Mouse (Mus musculus) heart, adult 8-10 months (tissue): ENCODE results near the gene 1110017D15Rik. TPM values are rescaled to one million over a fixed set of nuclear protein-coding genes. Genes with fewer than 3 reads are reported as not detected.
"Not testable (repeated sequence)": the region's sequence is repeated elsewhere in the genome, so short reads cannot be mapped to it uniquely, and the experiment has no call there.

Experiments
- DNase-seq: peaks from one replicate; pipeline ENCODE4 v3.0.0; 2022; ENCODE audit warnings: low spot score
- total RNA-seq, 4 experiments: library from RNA; stranded (reverse); gene quantifications; 2 replicates each; pipeline ENCODE4 v1.2.4; 2022

The 1110017D15Rik gene
- total RNA-seq, 4 experiments from 2014 or later, result 0.41 TPM; not detected in 3

DNA sequence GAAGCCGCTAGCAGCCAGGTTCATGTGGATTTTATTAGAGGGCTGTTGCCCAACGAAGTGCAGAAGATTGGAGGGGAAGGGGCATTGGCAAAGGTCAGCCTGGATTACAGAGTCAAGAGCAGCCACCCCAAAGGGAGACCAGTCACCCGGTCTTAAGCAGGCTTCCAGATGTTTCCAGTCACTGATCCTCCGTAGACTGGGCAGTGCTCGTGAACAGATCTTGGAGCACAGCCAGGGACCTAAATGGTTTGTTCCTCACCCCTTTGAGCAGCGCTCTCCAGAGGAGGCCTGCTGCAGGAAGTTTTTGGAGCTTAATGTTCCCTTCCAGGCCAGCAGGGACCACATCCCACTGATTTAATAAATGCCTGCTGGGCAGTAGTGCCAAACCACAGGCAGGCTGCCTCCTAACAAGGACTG is 35.5 kb downstream of the 1110017D15Rik start:
- DNase-seq, result peak; percentile 74

DNA sequence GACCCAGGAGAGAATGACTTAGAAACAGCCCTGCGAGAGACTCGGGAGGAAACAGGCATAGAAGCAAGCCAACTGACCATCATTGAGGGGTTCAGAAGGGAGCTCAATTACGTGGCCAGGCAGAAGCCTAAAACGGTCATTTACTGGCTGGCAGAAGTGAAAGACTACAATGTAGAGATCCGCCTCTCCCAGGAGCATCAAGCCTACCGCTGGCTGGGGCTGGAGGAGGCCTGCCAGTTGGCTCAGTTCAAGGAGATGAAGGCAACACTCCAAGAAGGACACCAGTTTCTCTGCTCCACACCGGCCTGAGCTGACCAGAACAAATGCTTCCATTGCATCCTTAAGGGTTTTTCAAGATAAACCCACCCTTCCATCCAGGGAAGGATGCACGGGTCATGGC is 36.9 kb downstream of the 1110017D15Rik start:
- DNase-seq, result peak; percentile 76

DNA sequence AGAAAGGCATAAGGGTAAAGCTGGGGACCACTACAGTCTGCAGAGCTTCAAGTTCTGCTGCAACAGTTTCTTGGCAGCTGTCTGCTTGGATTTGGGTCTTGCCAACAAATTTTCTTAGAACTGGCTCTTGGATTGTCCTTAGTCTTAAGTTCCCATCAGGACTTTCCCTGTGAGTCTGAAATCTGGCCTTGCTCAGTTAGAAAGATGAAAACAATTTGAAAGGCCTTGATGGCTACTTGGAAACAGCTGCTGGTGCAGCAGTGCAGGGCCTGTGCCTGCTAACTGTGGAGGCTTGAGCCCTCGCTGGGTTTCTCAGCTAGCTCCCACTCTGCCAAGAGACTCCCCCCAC is 37.7 kb downstream of the 1110017D15Rik start:
- peak; percentile 55 for DNase-seq

DNA sequence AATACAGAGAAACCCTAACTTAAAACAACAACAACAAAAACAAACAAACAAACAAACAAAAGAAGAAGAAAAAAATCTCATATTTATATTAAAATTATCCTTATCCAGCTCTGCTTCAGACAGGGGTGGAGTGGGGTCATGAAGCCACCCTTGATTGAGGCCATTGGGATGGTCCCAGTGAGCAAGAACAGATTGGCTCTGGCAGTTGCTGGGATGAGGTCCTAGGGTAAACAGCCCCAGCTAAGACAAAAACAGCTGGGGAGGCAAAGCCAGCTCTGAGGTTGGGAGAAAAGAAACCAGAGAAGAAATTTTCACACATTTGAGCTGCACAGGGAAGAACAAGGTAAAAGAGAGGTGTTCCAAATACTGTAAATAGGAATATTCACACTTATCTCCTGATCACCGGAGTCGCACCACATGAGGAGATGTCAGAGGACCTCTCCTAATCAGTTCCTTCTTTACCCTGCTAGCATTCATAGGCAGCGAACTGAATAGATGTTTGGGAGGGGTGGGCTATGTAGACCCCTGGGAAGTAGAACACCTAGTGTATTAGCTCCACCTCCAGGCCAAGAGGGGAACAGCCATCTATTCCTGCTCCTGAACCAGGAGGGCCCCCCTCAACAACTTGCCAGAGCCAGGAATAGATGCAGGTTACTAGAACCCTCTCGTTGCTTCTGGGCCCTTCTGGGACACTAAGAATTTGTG is 38.2 kb downstream of the 1110017D15Rik start:
- DNase-seq, result no peak

DNA sequence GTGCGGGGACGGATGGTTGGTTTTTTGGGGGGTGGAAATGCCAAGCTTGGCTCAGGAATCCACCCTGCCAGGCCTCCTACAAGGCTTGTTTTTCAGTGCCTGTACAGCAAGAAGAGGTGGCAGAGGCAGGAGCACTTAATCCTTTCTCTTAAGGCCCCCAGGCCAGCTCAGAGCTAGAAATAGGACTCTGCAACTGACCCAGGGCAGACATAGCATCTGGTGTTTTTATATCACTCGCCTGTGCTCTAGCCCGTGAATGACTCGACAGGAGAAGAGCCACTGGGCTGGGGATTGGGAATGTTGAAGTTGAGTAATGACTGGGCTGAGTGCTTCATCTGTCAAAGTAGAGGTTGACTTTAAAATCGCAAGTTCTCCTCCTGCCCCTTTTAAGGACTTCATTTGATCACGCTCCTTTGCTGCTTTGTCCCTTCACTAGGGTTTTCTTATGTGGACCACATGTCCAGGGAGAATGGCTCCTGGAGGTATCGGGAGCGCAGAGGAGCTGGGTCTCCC is 39.4 kb downstream of the 1110017D15Rik start:
- DNase-seq, result no peak

DNA sequence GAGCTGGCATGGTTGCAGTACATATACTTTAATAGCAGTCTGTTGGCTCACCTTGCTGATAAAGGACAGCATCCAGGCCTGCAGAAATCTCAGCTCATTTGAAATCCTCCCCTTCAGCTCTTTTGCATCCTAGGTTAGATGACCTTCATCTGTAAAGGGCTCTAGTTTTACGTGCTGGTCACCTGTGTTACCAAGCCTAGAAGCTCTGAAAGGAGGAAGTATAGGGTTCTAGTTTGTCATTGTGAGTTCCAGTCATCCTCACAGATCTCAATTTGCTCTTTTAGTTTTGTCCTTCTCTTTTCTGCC is 45.8 kb downstream of the 1110017D15Rik start:
- no peak for DNase-seq

DNA sequence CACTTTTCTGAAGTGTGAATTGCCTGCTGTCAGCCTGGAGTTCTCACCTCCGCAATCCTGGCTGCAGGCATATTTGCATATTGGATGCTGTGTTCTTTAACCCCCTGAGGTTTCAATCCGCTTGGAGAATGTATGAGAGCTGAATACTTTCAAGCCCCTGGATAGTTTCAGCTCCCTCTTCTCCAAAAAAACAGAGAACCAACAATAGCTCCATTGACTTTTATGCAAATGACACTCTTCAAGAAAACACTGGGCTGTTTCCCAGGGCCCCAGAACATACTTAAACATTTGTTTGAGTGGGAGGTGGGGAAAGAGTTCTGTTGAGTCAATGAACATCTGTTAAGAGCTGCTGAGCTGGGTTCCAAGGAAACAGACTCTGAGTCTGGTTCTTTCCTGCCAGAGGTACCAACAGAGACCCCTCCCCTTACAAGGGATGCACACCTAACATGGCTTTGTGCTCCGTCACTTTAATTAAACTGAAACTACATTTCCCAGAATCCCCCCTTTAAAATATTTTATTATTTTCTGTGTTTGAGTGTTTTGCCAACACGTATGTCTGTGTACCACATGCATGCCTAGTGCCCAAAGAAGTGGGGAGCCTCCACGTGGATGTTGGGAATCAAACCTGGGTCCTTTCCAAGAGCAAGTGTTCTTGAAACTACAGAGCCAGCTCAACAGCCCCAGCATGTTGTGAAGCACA is 46.3 kb downstream of the 1110017D15Rik start:
- DNase-seq, result no peak

DNA sequence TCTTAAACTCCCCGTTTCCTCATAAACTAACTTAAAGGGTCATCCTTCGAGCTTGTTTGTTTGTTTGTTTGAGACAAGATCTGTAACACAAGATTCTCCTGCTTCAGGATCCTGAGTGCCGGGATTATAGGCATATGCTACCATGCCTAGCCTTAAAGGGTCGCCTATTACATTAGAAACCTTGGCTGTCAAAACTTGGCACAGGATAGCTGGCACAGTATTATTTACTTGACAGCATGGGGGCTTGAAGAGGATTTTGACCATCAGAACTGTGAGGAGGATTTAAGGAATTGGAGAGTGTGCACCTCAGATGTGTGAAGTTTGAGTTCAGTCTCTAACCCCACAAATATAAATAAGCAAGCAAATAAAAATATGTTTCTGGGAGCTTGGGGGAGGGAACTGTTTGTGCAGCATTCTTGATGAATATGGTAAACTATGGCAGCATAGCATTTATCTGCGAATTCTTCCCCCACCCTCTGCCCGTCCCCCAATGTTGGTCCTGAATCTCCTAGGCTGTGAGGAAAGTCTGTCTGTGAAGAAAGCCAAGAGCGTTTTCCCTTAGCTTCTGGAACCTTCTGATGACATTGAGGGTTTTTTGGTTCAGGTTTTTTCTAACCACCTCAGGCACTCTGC is 47.0 kb downstream of the 1110017D15Rik start:
- DNase-seq, result no peak

DNA sequence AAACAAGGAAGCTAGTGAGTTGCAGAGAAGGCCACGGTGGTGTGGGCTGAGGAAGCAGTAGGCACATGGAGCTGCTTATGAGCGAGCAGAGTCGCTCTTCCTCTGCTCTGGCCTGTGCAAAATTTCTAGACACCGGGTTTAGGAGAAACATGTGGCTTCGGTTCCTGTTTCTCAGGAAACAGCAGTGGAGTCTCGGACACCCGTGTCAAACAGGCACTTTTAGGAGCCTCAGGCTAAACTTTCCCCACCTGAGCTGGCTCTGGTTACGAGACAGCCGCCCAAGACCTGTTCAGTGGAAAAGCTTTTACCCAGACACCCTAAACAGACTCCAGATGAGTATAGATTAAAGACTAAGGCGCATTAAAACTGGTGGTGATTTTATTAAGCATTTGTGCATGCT is 47.9 kb downstream of the 1110017D15Rik start:
- no peak for DNase-seq

DNA sequence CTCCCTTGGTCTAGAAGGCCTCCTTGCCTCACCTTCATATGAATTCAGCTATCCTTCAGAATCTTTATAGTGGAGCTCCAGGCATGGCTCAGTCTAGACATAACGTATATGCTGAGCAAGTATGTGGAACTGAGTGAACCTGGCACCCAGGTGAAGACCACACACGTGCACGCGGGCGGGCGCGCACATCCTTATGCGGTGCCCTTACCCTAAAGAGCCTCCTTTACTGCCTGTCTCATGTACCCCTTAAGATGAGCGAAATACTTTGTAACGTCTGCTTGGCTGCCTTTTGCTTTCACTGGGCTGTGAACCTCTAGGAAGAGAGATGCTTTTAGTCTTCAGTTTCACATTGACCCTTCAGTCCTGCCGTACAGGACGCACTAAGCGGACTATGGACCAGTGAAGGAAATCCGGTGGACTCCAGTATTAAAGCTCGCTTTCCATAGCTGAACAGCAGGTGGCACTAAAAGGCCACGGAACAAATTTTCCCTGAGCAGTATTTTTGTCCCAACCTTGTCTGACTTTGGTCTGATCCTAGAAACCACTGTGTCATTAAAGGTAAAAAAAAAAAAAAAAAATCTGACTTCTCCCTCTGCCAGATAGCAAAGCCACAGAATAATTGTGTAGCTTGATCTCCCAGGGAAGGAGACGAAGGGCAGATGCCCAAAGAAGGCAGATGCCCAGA is 48.6 kb downstream of the 1110017D15Rik start:
- peak; percentile 69 for DNase-seq

DNA sequence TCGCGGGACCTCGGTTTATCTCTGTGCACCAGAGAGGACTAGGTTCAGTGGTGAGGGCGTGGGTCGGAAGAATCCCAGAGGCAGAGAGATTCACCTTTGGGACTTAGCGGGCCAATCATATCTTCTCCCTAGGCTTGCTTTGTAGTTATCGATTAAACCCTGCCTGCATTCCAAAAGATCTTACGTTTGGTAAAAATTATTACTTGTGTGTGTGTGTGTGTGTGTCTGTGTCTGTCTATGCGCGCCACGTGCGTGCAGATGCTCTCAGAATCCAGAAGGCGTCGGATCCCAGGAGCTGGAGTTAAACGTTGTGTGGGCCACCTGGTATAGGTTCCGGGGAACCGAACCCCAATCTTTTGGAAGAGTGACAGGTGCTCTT is 51.9 kb downstream of the 1110017D15Rik start:
- no peak for DNase-seq

DNA sequence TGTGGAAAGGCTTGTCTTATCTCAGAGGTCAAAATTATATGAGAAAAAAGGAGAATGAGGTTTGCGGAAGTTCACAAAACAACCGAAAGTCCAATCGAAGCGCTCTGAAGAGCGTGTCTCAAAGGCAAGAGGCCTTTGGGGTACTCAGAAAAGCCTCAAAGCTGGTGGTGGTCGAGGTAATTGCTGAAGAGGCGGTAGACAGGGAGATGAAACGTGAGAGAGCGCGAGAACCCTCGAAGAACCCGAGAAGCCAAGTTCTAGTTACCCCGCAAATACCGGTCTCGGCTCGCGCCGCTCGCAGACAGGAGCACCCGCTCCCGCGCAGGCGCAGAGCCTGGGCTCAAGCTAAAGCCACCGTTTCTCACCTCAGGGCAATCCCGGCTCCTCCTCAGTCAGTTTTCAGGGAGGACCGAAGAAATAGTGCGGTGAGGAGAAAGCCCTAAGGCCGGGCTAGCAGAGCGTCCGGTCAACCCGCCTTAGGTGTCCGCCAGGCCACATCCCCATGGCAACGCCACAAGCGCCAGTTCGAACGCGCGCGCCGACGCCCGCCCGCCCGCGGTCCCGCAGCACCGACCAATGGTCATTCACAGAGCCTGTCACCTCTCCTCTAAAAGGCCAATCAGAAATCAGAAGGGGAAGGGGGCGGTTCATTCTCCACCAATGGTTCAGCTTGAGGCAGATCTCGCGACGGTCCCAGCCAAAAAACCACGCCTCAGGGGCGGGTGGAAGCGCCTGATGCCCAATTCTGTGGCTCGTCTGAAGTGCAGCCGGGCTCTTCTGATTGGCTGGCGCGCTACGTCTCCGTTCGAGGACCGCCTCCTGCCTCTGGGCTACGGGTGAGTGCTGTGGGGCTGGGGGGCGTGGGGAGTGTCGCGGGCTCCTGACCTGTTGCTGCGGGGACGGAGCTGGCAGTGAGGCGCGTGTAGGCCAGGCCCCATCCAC is 52.5 kb downstream of the 1110017D15Rik start, which contains the start of the genes Kif24 and Nudt2:
Gene Kif24, minus strand, starts transcription at position 543 of the 942 bp plus-strand sequence.
Gene Nudt2, plus strand, starts transcription at position 807 of the 942 bp plus-strand sequence.
- peak; percentile 98 for DNase-seq

DNA sequence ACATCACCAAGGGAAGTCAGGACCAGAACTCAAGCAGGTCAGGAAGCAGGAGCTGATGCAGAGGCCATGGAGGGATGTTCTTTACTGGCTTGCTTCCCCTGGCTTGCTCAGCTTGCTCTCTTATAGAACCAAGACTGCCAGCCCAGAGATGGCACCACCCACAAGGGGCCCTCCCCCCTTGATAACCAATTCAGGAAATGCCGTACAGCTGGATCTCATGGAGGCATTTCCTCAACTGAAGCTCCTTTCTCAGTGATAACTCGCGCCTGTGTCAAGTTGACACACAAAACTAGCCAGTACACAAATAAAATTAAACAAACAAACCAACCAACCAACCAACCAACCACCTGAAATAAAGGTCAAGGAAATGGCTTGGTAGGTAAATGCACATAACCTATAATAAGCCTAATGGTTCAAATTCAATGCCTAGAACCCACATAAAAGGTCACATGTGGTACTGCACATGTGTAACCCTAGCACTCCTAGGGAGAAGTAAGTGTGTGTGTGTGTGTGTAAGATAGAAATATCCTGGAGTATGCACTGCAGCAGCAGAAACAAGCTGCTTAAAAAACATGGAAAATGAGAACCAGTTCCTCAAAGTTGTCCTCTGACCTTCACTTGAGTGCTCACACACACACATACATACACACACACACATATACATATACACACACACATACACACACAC is 53.9 kb downstream of the 1110017D15Rik start:
- DNase-seq, result not testable (repeated sequence)

DNA sequence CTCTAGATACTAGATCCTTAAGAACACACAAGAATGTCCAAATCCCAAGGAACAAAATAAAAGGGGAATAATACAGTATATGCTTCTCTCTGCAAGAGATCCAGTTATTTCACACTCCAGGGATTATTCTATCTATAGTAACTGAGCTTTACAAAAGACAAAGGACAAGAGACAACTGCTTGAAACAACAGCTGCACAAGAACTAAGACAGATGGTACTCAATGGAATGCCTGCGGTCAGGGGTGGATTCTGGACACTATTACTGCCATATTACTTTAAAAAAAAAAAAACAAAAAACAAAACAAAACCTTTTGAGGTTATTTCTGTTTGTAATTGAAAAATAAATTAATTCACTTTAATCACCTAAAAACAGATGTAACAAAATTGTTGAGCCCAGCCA is 56.4 kb downstream of the 1110017D15Rik start:
- no peak for DNase-seq

Other genes with a start within 250 kb of the 1110017D15Rik start
- 10 to 100 TPM; 52.5 to 65.4 (median 57.5) TPM for gene Ubap2, start 242.2 kb downstream of the 1110017D15Rik start, total RNA-seq
- gene Dcaf12, start 202.4 kb downstream of the 1110017D15Rik start, total RNA-seq, result 10 to 100 TPM; 22.9 to 35.5 (median 27.7) TPM
- gene Ubap1, start 168.3 kb downstream of the 1110017D15Rik start, total RNA-seq, result 10 to 100 TPM; 31.8 to 37.4 (median 33.7) TPM
- gene Kif24, start 52.4 kb downstream of the 1110017D15Rik start, total RNA-seq, result under 1 TPM; 0.22 to 0.63 (median 0.43) TPM
- 10 to 100 TPM; 32.9 to 48.6 (median 39.2) TPM for gene Nudt2, start 52.2 kb downstream of the 1110017D15Rik start, total RNA-seq
- 10 to 100 TPM; 12.6 to 16.0 (median 13.7) TPM for gene AI464131, start 14.3 kb downstream of the 1110017D15Rik start, total RNA-seq
- gene Fam219a, start 52.2 kb upstream of the 1110017D15Rik start, total RNA-seq, result 10 to 100 TPM; 12.3 to 16.5 (median 14.1) TPM
- 1 to 10 TPM; 1.7 to 6.2 (median 3.5) TPM for gene Dnaic1, start 52.4 kb upstream of the 1110017D15Rik start, total RNA-seq
- gene Enho, start 123.0 kb upstream of the 1110017D15Rik start, total RNA-seq, result 10 to 100 TPM in 2 of 4 experiments, 1 to 10 TPM in 2; 8.9 to 13.9 (median 11.1) TPM
- gene Cntfr, start 179.8 kb upstream of the 1110017D15Rik start, total RNA-seq, result 1 to 10 TPM; 2.2 to 5.3 (median 4.9) TPM
- 100 to 1,000 TPM in 3 of 4 experiments, 10 to 100 TPM in 1; 95.9 to 110 (median 104) TPM for gene Il11ra1, start 182.7 kb upstream of the 1110017D15Rik start, total RNA-seq
- 10 to 100 TPM; 29.7 to 35.8 (median 33.3) TPM for gene Rpp25l, start 196.2 kb upstream of the 1110017D15Rik start, total RNA-seq
- 10 to 100 TPM; 69.4 to 71.8 (median 70.7) TPM for gene Dctn3, start 205.8 kb upstream of the 1110017D15Rik start, total RNA-seq
- gene Arid3c, start 213.8 kb upstream of the 1110017D15Rik start, total RNA-seq, result not detected
- gene Galt, start 237.9 kb upstream of the 1110017D15Rik start, total RNA-seq, result 10 to 100 TPM; 52.6 to 60.5 (median 58.6) TPM
- gene Sigmar1, start 238.8 kb upstream of the 1110017D15Rik start, total RNA-seq, result 10 to 100 TPM; 20.9 to 23.8 (median 21.7) TPM